Mouse (Mus musculus) adrenal gland, adult (tissue): Measurements from ENCODE around the gene Nrde2.

Source experiments
- DNase-seq, 2 experiments: peaks; one replicate each; pipeline ENCODE4 v3.0.0; 2022 to 2023; ENCODE audit warnings: low spot score in 1 of 2; ENCODE audit not compliant: inconsistent age in 2 of 2

The Nrde2 gene

GRCm38 (mm10) chr12:100126968-100127865 lies 32.2 kb downstream of the Nrde2 start:
- DNase-seq: no peak

DNA sequence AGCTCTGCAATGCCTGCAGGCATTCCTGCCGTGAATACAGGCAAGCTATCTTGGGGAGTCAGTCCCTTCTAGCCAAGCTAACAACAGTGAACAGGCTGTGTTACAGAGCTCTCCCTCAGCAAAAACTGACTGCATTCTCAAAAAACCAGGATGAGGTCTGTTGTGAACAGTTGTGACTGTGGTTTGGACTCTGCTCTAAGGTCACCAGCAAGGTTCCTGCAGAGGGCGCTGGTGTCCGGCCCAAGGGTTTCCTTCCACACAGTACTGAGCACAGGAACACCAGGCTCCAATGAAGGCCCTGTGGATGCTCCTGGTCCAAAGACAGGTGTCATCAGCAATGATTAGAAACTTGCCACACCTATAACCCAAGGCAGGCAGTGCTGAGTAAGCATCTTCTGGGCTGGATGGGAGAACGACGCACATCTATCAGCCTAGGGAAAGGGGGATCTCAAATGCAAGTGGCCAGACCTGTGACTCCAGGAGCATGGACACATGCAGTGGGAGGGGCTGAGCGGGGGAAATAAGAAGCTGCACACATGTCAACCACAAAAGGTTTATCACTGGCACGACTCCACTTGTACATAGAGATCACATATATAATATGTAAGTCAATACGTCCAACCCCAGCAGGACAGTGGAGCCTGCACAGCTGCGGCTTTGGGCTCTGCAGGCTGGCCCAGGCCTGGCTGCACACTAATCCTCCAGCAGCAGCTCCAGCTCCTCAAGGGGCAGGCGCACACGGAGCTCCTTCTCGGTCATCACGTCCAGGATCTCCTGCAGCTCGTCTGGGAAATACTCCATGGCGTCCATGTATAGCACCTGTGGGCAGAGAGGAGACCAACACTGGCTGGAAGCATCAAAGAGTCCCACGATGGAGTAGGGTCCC lies 34.3 kb downstream of the Nrde2 start:
- DNase-seq: no peak

GRCm38 (mm10) chr12:100123476-100123875 lies 36.0 kb downstream of the Nrde2 start:
- DNase-seq: peak in 1 of 2 experiments; percentile 40

- DNase-seq: peak; percentile 86 to 92
Observed at GRCm38 (mm10) chr12:100122921-100123381, 36.5 kb downstream of the Nrde2 start.

DNA sequence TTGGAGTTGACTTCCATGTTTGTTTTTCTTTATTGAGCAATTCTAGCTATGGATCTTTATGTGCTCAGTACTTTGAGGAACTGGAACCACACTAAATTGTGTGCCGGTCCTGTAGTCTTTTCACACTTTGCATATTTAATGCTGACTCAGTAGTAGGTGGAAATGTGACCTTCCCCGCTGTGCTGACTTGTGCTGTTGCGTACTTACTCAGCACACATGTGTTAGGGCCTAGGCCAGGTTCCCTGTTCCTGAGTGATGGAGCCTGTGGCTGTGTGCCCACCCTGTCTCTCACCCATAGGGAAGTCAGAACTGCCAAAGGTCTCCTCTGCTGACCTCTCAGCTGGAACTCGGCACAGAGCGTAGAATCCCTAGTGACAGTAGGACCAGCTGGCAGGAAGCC lies 43.5 kb downstream of the Nrde2 start:
- DNase-seq: no peak

GRCm38 (mm10) chr12:100109986-100110696 lies 49.3 kb downstream of the Nrde2 start, which contains the start of gene Psmc1:
Gene Psmc1, plus strand, starts transcription at chr12:100110154.
- peak; percentile 85 to 94 for DNase-seq

DNA sequence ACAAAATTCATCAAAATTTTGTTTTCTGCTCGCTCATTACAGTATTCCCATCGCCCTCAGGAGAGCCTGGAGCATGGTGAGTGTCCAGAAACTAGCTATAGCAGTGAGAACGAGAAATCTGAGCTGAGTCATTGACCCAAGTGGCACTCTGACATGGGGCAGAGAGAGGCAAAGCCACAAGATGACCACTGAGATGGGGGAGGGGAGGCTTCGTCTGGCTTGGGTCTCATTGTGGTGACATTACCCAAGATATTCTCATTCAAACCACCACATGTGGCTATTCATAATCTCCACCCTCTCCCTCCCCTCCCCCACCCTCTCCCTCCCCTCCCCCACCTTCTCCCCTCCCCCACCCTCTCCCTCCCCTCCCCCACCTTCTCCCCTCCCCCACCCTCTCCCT lies 52.0 kb downstream of the Nrde2 start:
- DNase-seq: peak in 1 of 2 experiments; percentile 30

- peak; percentile 57 to 89 for DNase-seq
Observed at GRCm38 (mm10) chr12:100106275-100106895, 53.1 kb downstream of the Nrde2 start.

DNA sequence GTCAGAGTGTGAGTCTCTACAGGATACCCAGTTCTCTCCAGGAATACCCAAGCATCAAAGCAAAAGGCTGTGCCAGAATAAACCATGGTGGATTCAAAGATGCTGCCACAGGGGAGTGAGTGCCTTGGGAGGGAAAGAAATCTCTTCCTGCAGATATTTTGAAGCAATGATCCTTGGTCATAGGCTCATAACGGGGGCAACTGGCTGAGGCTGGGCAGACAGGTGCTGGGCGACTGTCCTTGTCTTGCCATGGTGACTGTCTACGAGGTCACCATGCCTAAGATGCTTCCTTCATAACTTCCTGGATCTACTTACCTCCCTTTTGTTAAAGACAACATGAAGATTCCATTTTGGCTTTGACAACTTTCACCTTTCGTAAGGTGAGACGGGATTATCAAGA lies 54.9 kb downstream of the Nrde2 start:
- DNase-seq: no peak

DNA sequence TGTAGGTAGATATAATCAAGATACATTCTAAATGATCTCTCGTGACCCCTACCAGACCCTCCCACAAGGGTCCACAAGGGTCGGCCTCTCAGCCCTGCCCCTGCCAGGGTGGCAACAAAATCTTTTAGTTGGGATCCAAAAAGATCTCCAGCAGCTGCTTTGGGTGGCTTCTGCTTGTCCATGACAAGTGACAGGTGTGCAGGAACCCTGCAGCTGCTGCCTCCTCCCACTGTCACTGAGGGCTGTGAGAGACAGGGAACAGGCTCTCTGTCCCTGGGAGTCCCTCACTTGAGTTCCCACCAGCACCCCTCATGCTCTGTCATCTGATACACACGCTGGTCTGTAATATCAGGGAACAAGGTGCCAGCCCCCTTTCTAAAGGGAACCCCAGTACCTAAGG lies 57.8 kb downstream of the Nrde2 start:
- DNase-seq: no peak

GRCm38 (mm10) chr12:100100707-100101030 lies 58.8 kb downstream of the Nrde2 start:
- DNase-seq: no peak

DNA sequence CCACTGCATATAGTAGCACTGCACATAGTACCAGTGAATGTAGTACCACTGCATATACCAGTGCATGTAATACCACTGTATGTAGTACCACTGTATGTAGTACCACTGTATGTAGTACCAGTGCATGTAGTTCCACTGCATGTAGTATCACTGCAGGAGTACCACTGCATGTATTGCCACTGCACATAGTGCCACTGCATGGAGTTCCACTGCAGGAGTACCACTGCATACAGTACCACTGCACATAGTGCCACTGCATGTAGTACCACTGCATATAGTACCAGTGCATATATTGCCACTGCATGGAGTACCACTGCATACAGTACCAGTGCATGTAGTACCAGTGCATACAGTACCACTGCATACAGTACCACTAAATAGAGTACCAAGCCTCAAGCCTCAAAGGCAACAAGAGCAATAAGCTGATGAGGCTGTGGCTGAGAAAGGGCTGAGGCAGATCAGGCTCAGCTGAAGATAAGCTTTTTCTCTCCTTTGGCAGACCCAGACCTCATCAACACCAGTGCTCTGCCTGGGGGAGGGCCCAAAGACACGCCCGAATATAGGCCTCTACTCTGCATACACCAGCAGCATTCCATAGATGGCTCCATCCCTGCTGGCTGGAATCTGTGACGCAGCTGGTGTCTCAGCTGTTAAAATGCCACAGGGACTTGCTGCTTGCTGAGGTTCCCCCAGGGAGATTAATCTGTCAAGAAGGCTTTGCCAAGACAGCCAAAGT lies 59.3 kb downstream of the Nrde2 start:
- DNase-seq: no peak

DNA sequence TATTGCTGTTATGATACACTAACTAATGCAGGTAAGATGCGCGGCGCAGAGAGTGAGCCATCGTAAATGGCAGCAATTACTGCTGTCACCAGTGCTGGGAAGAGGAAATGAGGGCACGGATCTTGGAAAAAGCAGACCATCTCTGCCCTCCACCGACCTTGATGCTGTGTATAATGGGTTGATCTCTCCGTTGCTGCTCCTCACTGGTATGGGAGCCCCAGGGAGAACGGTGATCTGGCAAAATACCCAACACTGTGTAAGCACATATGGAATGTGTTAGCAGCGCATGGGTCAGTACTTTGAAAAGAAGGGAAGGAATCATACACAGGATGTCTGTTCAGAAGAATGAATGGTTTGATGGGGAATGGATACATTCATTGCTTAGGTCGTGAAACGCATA lies 66.4 kb downstream of the Nrde2 start:
- no peak for DNase-seq

GRCm38 (mm10) chr12:100090750-100091149 lies 68.7 kb downstream of the Nrde2 start:
- DNase-seq: no peak

- DNase-seq: no peak
Observed at GRCm38 (mm10) chr12:100089265-100089664, 70.2 kb downstream of the Nrde2 start.

DNA sequence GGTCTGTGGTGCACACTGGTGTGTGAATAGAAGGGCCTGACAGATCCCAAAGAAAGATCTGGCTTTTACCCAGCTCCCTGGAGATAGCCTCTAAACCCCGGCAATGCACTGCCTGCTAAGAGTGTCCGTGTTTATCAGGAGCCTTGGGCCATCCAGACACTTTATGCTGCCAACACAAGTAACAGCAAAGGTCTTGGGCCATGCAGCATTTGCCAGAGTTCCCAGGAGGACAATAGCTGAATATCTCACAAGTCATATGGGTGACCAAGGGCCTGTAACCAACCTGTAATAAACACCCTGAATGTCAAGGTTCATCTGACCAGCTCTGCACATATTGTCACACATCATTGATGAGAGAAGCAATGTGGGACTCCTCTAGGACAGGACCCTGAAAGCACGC lies 71.4 kb downstream of the Nrde2 start:
- DNase-seq: peak in 1 of 2 experiments; percentile 28

DNA sequence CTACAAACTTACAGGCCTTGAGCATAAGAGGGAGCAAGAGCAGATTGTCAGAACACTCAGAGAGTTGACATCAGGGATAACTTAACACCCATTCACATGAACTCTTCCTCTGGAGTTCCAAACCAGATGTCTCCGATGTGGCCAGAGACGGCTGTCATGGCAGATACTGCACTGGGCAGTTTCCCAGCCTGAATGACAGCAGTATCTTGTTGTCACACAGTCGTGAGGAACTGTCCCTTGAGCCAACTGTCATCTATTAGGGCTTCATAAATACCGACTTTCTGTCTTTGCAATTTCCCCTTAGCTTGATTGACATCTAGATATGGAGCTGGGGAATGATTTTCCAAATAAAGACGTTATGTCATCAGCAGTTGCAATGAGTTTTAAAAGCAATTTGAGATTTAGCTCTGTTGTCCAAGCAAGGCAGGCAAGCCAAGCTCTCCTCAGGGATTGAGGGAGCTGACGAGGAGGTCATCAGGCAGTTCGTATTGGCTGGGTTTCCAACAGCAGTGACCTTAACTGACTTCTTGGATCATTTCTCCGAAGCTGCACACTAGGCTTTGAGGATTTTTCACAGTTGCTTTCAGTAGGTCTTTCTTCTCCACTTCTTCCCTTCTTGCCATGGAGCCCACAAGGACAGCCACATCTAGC lies 79.7 kb downstream of the Nrde2 start:
- peak in 1 of 2 experiments; percentile 39 for DNase-seq

DNA sequence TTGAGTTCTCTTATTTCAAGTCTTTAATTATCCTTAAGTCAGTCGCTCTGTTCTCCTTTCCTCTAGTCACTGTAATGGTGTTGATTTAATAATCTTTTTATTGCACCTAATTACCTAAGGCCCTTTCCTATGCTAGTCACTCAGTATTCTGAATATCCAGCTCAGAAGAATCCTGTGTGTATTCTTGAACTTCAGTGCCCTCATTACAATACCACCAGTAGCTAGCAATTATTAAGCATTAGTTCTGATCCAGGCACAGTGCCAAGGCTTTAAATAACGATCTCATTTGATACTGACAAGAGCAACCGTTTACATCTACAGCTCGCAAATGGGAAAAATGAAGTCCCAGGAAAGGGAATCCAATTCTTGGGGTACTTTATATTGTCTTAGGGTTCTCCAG lies 83.7 kb downstream of the Nrde2 start:
- DNase-seq: no peak
